23 mouse cellular contexts compared by ENCODE assay signal in genomic region chr9:100689765-100690316, GRCm38 (mm10).
"Had no signal": no experiment of that assay in that cellular context is flagged by ENCODE, and none has a peak within 500 bp of the region (broad histone marks: within the 10 kb centered on the region; RNA-seq: fewer than 3 reads in every experiment).

No protein-coding gene starts in this region.

- H3K27ac ChIP-seq: kidney, embryonic 15.5 days; left cerebral cortex, adult 2 months; limb, embryonic 12.5 days; limb, embryonic 15.5 days; liver, embryonic 14.5 days; midbrain, embryonic 10.5 days; neural tube, embryonic 13.5 days; stomach, embryonic 15.5 days had no signal

- H3K9me3 ChIP-seq: kidney, embryonic 15.5 days; limb, embryonic 12.5 days; limb, embryonic 15.5 days; megakaryocyte, embryonic 14.5 days; midbrain, embryonic 10.5 days; neural tube, embryonic 13.5 days; stomach, embryonic 15.5 days had no signal

- H3K27me3 ChIP-seq: kidney, embryonic 15.5 days; limb, embryonic 12.5 days; limb, embryonic 15.5 days; megakaryocyte, embryonic 14.5 days; neural tube, embryonic 13.5 days; stomach, embryonic 15.5 days had no signal

- H3K4me2 ChIP-seq: kidney, embryonic 15.5 days; limb, embryonic 12.5 days; limb, embryonic 15.5 days; liver, embryonic 11.5 days; lung, embryonic 14.5 days; neural tube, embryonic 13.5 days; stomach, embryonic 15.5 days had no signal

- H3K36me3 ChIP-seq: kidney, embryonic 15.5 days; limb, embryonic 12.5 days; limb, embryonic 15.5 days; midbrain, embryonic 10.5 days; neural tube, embryonic 13.5 days; stomach, embryonic 15.5 days had no signal

- H3K9ac ChIP-seq: kidney, embryonic 15.5 days; limb, embryonic 12.5 days; limb, embryonic 15.5 days; liver, embryonic 14.5 days; liver, postnatal 0 days; lung, embryonic 14.5 days; neural tube, embryonic 13.5 days; stomach, embryonic 15.5 days had no signal

- ATAC-seq: liver, postnatal 0 days; lung, postnatal 0 days had no signal

- H3K4me3 ChIP-seq: kidney, embryonic 15.5 days; left cerebral cortex, adult 2 months; limb, embryonic 12.5 days; limb, embryonic 15.5 days; megakaryocyte, embryonic 14.5 days; midbrain, embryonic 10.5 days; neural tube, embryonic 13.5 days; stomach, embryonic 15.5 days had no signal

- DNase-seq: kidney, adult 2 months; kidney, postnatal 10 days; kidney, postnatal 36 days; layer of hippocampus, postnatal 36 days; liver, postnatal 0 days; lung, embryonic 14.5 days; lung, postnatal 36 days; midbrain, embryonic 14.5 days; right cerebral cortex, adult 18-20 months; right cerebral cortex, postnatal 14 days; right cerebral cortex, postnatal 4 days; thymus, postnatal 25 days had no signal

- H3K4me1 ChIP-seq: kidney, embryonic 15.5 days; stomach, embryonic 15.5 days had no signal
